Mouse (Mus musculus) layer of hippocampus, postnatal 10 days (tissue): ENCODE data around the gene Pglyrp2. TPM values are rescaled to one million over a fixed set of nuclear protein-coding genes. Genes with fewer than 3 reads are reported as not detected.

Experiments
- DNase-seq, 2 experiments: peaks; one replicate each; pipeline ENCODE4 v3.0.0; 2021; ENCODE audit warnings: low spot score in 2 of 2
- total RNA-seq, 2 experiments: library from RNA; stranded (reverse); gene quantifications; 2 replicates each; pipeline ENCODE4 v1.2.3; 2021

The Pglyrp2 gene
- total RNA-seq, 2 experiments from 2014 or later, result not detected

GRCm38 (mm10) chr17:32402779-32403157 lies 21.2 kb downstream of the Pglyrp2 start:
- no peak for DNase-seq

- no peak for DNase-seq
Measured at GRCm38 (mm10) chr17:32402011-32402778, 21.8 kb downstream of the Pglyrp2 start.

GRCm38 (mm10) chr17:32396266-32396665 lies 27.7 kb downstream of the Pglyrp2 start:
- no peak for DNase-seq

GRCm38 (mm10) chr17:32393944-32394343 lies 30.0 kb downstream of the Pglyrp2 start:
- no peak for DNase-seq

GRCm38 (mm10) chr17:32389101-32389659 lies 34.8 kb downstream of the Pglyrp2 start, which contains the start of gene Wiz:
Wiz (minus strand) TSS chr17:32389439.
- DNase-seq, result peak; percentile 95 to 96

- DNase-seq, result no peak
Measured at GRCm38 (mm10) chr17:32388370-32389100, 35.4 kb downstream of the Pglyrp2 start.

- no peak for DNase-seq
Measured at GRCm38 (mm10) chr17:32387986-32388369, 36.0 kb downstream of the Pglyrp2 start.

GRCm38 (mm10) chr17:32386659-32387432 lies 37.1 kb downstream of the Pglyrp2 start:
- DNase-seq, result peak in 1 of 2 experiments; percentile 51

- no peak for DNase-seq
Measured at GRCm38 (mm10) chr17:32383661-32384060, 40.3 kb downstream of the Pglyrp2 start.

- DNase-seq, result peak; percentile 72 to 78
Measured at GRCm38 (mm10) chr17:32382576-32382975, 41.4 kb downstream of the Pglyrp2 start.

GRCm38 (mm10) chr17:32378786-32379185 lies 45.2 kb downstream of the Pglyrp2 start:
- DNase-seq, result no peak

GRCm38 (mm10) chr17:32377137-32377536 lies 46.8 kb downstream of the Pglyrp2 start:
- DNase-seq, result no peak

- no peak for DNase-seq
Measured at GRCm38 (mm10) chr17:32376475-32376874, 47.5 kb downstream of the Pglyrp2 start.

- DNase-seq, result no peak
Measured at GRCm38 (mm10) chr17:32368991-32369578, 54.9 kb downstream of the Pglyrp2 start.

GRCm38 (mm10) chr17:32367706-32368105 lies 56.3 kb downstream of the Pglyrp2 start:
- DNase-seq, result no peak

- no peak for DNase-seq
Measured at GRCm38 (mm10) chr17:32365296-32365695, 58.7 kb downstream of the Pglyrp2 start.

GRCm38 (mm10) chr17:32364850-32365249 lies 59.1 kb downstream of the Pglyrp2 start:
- no peak for DNase-seq

GRCm38 (mm10) chr17:32364331-32364730 lies 59.6 kb downstream of the Pglyrp2 start:
- DNase-seq, result peak; percentile 85 to 91

GRCm38 (mm10) chr17:32363821-32364301 lies 60.1 kb downstream of the Pglyrp2 start:
- no peak for DNase-seq

- DNase-seq, result no peak
Measured at GRCm38 (mm10) chr17:32362686-32363085, 61.3 kb downstream of the Pglyrp2 start.
